Mouse (Mus musculus) kidney, adult 2 months (tissue): ENCODE results near the gene H2-DMb1.

ENCODE experiments used
- CTCF ChIP-seq: fragments of 200-500 bp; conservative IDR thresholded peaks from 2 replicates; pipeline ENCODE4 v1.5.1; 2011; ENCODE audit warnings: low read depth, mild to moderate bottlenecking, control low read depth, low read length, moderate library complexity, mixed read lengths; ENCODE audit not compliant: insufficient read depth, insufficient read length
- POLR2A ChIP-seq: fragments of 200-500 bp; IDR thresholded peaks from one replicate; pipeline ENCODE4 v1.6.1; 2011; ENCODE audit warnings: low read depth, low read length, control low read depth

- TF ChIP-seq CTCF, result no peak
- TF ChIP-seq POLR2A, result no peak
Measured at GRCm38 (mm10) chr17:34118873-34119248, 34.0 kb upstream of the H2-DMb1 start.
